Mouse (Mus musculus) retina, embryonic 14.5 days (tissue): ENCODE results near the gene Jchain.

ENCODE experiments used
- DNase-seq: peaks from one replicate; pipeline ENCODE4 v3.0.0-alpha.2; 2015; ENCODE audit warnings: low spot score

The Jchain gene

DNA sequence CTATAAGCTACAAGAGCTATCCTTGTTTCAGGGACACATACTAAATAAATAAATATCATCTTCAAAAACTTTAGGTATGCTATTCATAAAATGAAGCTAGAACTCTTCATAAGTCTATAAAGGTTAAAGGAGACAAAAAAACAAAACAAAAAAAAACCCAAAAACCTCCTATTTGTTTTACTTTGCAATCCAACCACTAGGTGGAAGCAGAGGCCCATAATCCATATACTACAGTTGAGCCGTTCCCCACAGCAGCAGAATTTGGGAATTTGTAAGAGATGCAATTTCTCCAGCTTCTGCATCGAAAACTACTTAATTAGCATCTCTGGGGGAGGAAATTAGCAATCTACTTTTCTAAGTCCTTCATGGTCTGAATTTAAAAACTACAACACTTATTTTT is 8.5 kb downstream of the Jchain start:
- DNase-seq, result peak; percentile 79

DNA sequence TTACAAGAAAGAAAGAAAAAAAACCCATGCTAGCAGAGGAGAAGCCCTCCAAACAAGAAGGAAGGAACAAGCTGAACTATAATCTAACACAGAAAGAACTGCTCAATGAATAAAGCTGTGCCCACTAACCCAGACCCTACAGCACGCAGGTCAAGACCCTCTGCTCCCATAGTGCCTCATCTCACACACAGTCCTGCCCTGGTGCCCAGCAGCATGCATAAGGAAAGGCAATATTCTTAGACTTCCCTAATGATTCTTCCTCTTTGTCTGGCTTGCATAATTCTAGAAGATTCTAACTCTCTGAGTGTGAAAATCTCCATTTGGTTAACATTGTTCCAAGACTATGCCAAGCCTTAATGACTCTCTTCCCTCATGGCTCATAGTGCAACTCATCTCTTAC is 18.7 kb downstream of the Jchain start:
- DNase-seq, result no peak

DNA sequence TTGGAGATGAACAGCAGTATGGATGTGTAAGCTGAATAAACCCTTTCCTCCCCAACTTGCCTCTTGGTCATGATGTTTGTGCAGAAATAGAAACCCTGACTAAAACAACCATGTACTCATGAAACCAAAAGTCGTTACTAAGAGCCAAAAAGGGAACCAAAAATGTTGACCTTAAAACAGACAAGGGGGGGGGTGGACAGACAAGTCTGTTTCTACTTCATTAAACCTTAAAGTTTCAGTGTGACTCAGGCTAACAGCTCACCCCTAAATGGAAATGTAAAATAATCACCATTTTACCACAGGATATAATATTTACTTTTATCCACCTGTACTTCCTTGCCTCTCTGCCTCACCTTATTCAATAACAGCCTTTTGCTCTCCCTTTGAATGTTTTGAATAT is 19.1 kb downstream of the Jchain start:
- no peak for DNase-seq

DNA sequence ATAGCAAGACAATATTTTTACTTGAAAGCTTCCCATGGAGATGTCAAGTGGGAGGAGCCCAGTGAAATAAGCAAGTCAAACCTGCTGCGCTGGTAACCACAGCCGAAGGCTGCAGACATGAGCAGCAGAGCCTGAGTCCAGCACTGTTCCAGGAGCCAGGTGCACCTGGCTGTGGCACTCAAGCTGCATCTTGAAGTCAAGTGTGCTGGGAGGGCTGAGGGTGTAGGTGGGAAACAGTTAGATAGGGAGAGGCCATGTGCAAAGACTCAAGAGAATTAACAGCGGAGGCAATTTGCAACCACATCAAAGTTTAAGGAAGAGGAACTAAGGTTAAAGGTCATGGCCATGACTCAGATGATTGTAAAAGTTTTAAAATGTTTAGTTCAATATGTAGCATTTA is 27.9 kb downstream of the Jchain start:
- DNase-seq, result no peak

DNA sequence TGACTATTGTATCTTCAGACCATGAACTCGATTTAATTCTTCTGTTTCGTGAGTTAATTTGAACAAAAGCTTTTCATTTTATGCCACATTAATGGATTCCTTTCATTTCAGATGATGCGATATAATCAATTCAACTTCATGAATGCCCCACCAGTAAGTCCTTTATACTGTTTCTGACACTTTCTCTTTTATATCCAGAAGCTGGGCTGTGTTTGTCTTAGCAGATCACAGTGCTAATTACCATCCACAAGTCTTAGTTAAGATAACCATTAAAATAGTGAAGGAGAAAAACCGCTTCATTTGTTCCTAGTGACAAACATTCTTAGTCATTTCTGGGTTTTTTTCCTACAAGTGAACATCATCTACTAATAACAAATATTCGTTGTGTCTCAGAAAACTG is 36.6 kb downstream of the Jchain start:
- peak; percentile 2 for DNase-seq

DNA sequence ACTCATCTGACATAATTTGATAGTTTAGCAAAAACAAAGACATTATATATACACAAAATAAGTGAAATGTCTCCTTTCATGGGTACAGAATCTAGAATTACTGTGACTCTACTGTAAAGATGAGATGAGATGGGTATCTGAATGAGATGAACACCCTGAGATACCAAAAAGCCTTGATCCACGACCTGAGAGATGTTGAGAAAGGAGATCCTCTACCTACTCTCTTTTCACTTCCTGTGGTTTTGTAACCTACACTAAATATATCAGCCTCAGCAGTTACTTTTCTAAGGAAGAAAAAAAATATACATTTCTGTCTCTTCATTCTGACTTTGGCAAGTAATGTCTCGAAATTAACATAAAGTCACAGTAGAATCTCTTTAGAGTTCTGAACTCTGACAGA is 38.7 kb downstream of the Jchain start:
- no peak for DNase-seq

DNA sequence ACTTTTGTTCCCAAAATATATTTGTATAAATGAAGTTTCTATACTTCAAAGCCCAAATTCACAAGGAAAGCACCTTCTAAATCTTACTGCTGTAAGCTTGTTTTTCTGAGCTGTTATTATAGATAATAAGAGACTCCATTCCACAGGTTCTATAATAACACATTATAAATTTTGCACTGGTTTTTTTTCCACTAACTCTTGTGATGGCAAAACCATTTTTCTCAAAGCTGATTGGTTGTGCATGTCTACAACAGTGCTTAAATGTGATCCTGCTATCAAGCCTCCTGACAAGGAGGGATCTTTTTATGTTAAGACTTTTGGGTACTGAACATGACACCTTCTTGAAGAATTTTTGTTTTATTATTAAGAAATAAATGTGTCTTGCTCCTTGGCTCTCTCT is 40.0 kb downstream of the Jchain start, which contains the start of gene Enam:
Enam (plus strand) TSS at position 301 of the 400 bp plus-strand sequence.
- DNase-seq, result no peak
